Mouse (Mus musculus): Measurements from ENCODE around the gene Tsnax. TPM values are rescaled to one million over a fixed set of nuclear protein-coding genes. Genes with fewer than 3 reads are reported as not detected.

The Tsnax gene
- 199 and 201 TPM in 2 replicates for polyA plus RNA-seq (2015; fragmentation: Nextera tagmentation; extraction: Ambion mirVana)

- Histone ChIP-seq H3K4me2 (peak within 1 kb of the TSS; percentile 70), H3K36me3 (peaks cover 27% of the 10 kb centered on the region), H3K27me3 (peaks cover 9% of the 10 kb centered on the region; the same call in 1 of the 2 replicates), H3K9ac (peak within 1 kb of the TSS; percentile 98), H3K27ac (replicated peaks) (peak within 1 kb of the TSS; percentile 85), H3K9me3 (no peaks in the 10 kb centered on the region), H3K4me3 (peak within 1 kb of the TSS; percentile 100), H3K4me1 (replicated peaks) (peaks cover 14% of the 10 kb centered on the region)
- 3% methylated on average over 84 of the region's 84 CpGs for WGBS
- ATAC-seq (ENCODE audit: low FRiP score, low read depth) = peak; percentile 99
These were observed at the start of gene Tsnax for GRCm38 (mm10) chr8:125012695-125013627. Gene Tsnax, plus strand, starts transcription at chr8:125012997.

GRCm38 (mm10) chr8:124963246-124963645, 49.6 kb upstream of the Tsnax start:
- WGBS = 97% methylated on average over 5 of the region's 5 CpGs
- Histone ChIP-seq H3K4me3 (no peak overlapping the region), H3K27me3 (no peaks in the 10 kb centered on the region), H3K4me2 (no peak overlapping the region), H3K9ac (no peak overlapping the region), H3K9me3 (no peaks in the 10 kb centered on the region), H3K4me1 (replicated peaks) (no peaks in the 10 kb centered on the region), H3K36me3 (no peaks in the 10 kb centered on the region), H3K27ac (replicated peaks) (no peak overlapping the region)
- ATAC-seq (ENCODE audit: low FRiP score, low read depth) = no peak

- Histone ChIP-seq H3K9ac (no peak overlapping the region), H3K4me1 (replicated peaks) (no peaks in the 10 kb centered on the region), H3K36me3 (no peaks in the 10 kb centered on the region), H3K27me3 (no peaks in the 10 kb centered on the region), H3K27ac (replicated peaks) (no peak overlapping the region), H3K9me3 (no peaks in the 10 kb centered on the region), H3K4me3 (no peak overlapping the region), H3K4me2 (no peak overlapping the region)
- 93% methylated on average over 8 of the region's 8 CpGs for WGBS
- ATAC-seq (ENCODE audit: low FRiP score, low read depth) = no peak
These were observed 47.8 kb upstream of the Tsnax start for GRCm38 (mm10) chr8:124964966-124965365.

- ATAC-seq (ENCODE audit: low FRiP score, low read depth) = no peak
- Histone ChIP-seq H3K9me3 (no peaks in the 10 kb centered on the region; the same call in 1 of the 2 replicates), H3K4me1 (replicated peaks) (no peaks in the 10 kb centered on the region), H3K27ac (replicated peaks) (no peak overlapping the region), H3K4me3 (no peak overlapping the region), H3K36me3 (no peaks in the 10 kb centered on the region), H3K9ac (no peak overlapping the region), H3K4me2 (no peak overlapping the region), H3K27me3 (no peaks in the 10 kb centered on the region)
- WGBS = 86% methylated on average over 6 of the region's 6 CpGs
These were observed 42.4 kb upstream of the Tsnax start for GRCm38 (mm10) chr8:124970312-124970933.

GRCm38 (mm10) chr8:124973221-124973620, 39.6 kb upstream of the Tsnax start:
- Histone ChIP-seq H3K9me3 (no peaks in the 10 kb centered on the region; the same call in 1 of the 2 replicates), H3K27me3 (no peaks in the 10 kb centered on the region), H3K4me2 (no peak overlapping the region), H3K36me3 (no peaks in the 10 kb centered on the region), H3K9ac (no peak overlapping the region), H3K27ac (replicated peaks) (no peak overlapping the region), H3K4me3 (no peak overlapping the region), H3K4me1 (replicated peaks) (no peaks in the 10 kb centered on the region)
- WGBS = 78% methylated on average over 8 of the region's 8 CpGs
- ATAC-seq (ENCODE audit: low FRiP score, low read depth) = no peak

- WGBS = 87% methylated on average over 4 of the region's 4 CpGs
- H3K9me3 ChIP-seq = no peaks in the 10 kb centered on the region; the same call in 1 of the 2 replicates
- ATAC-seq (ENCODE audit: low FRiP score, low read depth) = no peak
These were observed 38.5 kb upstream of the Tsnax start for GRCm38 (mm10) chr8:124974254-124974653.

GRCm38 (mm10) chr8:124976211-124976610, 36.6 kb upstream of the Tsnax start:
- no peaks in the 10 kb centered on the region for H3K27me3 ChIP-seq
- H3K4me2 ChIP-seq = no peak overlapping the region
- H3K4me3 ChIP-seq = no peak overlapping the region
- ATAC-seq (ENCODE audit: low FRiP score, low read depth) = no peak
- no peaks in the 10 kb centered on the region; the same call in 1 of the 2 replicates for H3K9me3 ChIP-seq
- no peak overlapping the region for H3K9ac ChIP-seq
- 93% methylated on average over 6 of the region's 6 CpGs for WGBS
- no peak overlapping the region for H3K27ac ChIP-seq (replicated peaks)
- no peaks in the 10 kb centered on the region for H3K4me1 ChIP-seq (replicated peaks)
- no peaks in the 10 kb centered on the region for H3K36me3 ChIP-seq

More at GRCm38 (mm10) chr8:124974254-124974653, 38.5 kb upstream of the Tsnax start:
- Histone ChIP-seq H3K4me1 (replicated peaks) (no peaks in the 10 kb centered on the region), H3K36me3 (no peaks in the 10 kb centered on the region), H3K4me2 (no peak overlapping the region), H3K27ac (replicated peaks) (no peak overlapping the region), H3K4me3 (no peak overlapping the region), H3K9ac (no peak overlapping the region), H3K27me3 (no peaks in the 10 kb centered on the region)

- Histone ChIP-seq H3K27ac (replicated peaks) (no peak overlapping the region), H3K4me2 (no peak overlapping the region), H3K9ac (no peak overlapping the region), H3K4me1 (replicated peaks) (no peaks in the 10 kb centered on the region), H3K4me3 (no peak overlapping the region), H3K36me3 (no peaks in the 10 kb centered on the region), H3K27me3 (no peaks in the 10 kb centered on the region), H3K9me3 (no peaks in the 10 kb centered on the region)
- no peak for ATAC-seq (ENCODE audit: low FRiP score, low read depth)
- 89% methylated on average over 7 of the region's 7 CpGs for WGBS
These were observed 34.8 kb upstream of the Tsnax start for GRCm38 (mm10) chr8:124978026-124978425.

- Histone ChIP-seq H3K27ac (replicated peaks) (no peak overlapping the region), H3K4me2 (no peak overlapping the region), H3K36me3 (no peaks in the 10 kb centered on the region), H3K9ac (no peak overlapping the region), H3K4me1 (replicated peaks) (no peaks in the 10 kb centered on the region), H3K27me3 (no peaks in the 10 kb centered on the region), H3K4me3 (no peak overlapping the region), H3K9me3 (no peaks in the 10 kb centered on the region)
- no peak for ATAC-seq (ENCODE audit: low FRiP score, low read depth)
- WGBS = 93% methylated on average over 3 of the region's 3 CpGs
These were observed 32.8 kb upstream of the Tsnax start for GRCm38 (mm10) chr8:124980036-124980435.

- Histone ChIP-seq H3K9ac (no peak overlapping the region), H3K27ac (replicated peaks) (no peak overlapping the region), H3K9me3 (no peaks in the 10 kb centered on the region), H3K36me3 (no peaks in the 10 kb centered on the region), H3K4me3 (no peak overlapping the region), H3K27me3 (no peaks in the 10 kb centered on the region), H3K4me1 (replicated peaks) (no peaks in the 10 kb centered on the region), H3K4me2 (no peak overlapping the region)
- no peak for ATAC-seq (ENCODE audit: low FRiP score, low read depth)
- WGBS = 85% methylated on average over 8 of the region's 8 CpGs
These were observed 32.0 kb upstream of the Tsnax start for GRCm38 (mm10) chr8:124980828-124981227.

- Histone ChIP-seq H3K27ac (replicated peaks) (no peak overlapping the region), H3K4me1 (replicated peaks) (0 out of 2 replicates have a peak, but pooled peaks cover 6% of the 10 kb centered on the region), H3K36me3 (no peaks in the 10 kb centered on the region), H3K9me3 (no peaks in the 10 kb centered on the region), H3K4me3 (no peak overlapping the region), H3K9ac (no peak overlapping the region), H3K4me2 (peak overlapping the region; percentile 42), H3K27me3 (no peaks in the 10 kb centered on the region)
- WGBS = 20% methylated on average over 17 of the region's 17 CpGs
- ATAC-seq (ENCODE audit: low FRiP score, low read depth) = no peak
These were observed 21.7 kb upstream of the Tsnax start for GRCm38 (mm10) chr8:124990923-124991667.

GRCm38 (mm10) chr8:124991668-124991926, 21.2 kb upstream of the Tsnax start:
- ATAC-seq (ENCODE audit: low FRiP score, low read depth) = no peak
- 30% methylated on average over 6 of the region's 6 CpGs for WGBS
- Histone ChIP-seq H3K9me3 (no peaks in the 10 kb centered on the region), H3K4me2 (peak overlapping the region; percentile 42; the same call in 1 of the 2 replicates), H3K9ac (no peak overlapping the region), H3K4me3 (no peak overlapping the region), H3K27me3 (no peaks in the 10 kb centered on the region), H3K27ac (replicated peaks) (no peak overlapping the region), H3K36me3 (no peaks in the 10 kb centered on the region), H3K4me1 (replicated peaks) (0 out of 2 replicates have a peak, but pooled peaks cover 6% of the 10 kb centered on the region)
